Mouse (Mus musculus) hindbrain, embryonic 11.5 days (tissue): ENCODE measurements at regions not wholly inside any gene's neighbourhood (a gene's known extent, or its start where the extent isn't known, plus 50 kb on each side); places are given as distances from the start of the nearest gene placed in this dataset.

Source experiments
- ATAC-seq: fragments of 200-750 bp; cut with Nextera tagmentation; 2 replicates; pipeline ENCODE4 v1.8.0; 2017; ENCODE audit warnings: mild to moderate bottlenecking, moderate TSS enrichment, moderate library complexity; ENCODE audit not compliant: low FRiP score
- DNase-seq: peaks from one replicate; pipeline ENCODE4 v3.0.0-alpha.2; 2015; ENCODE audit warnings: low spot score
- H3K27ac ChIP-seq: fragments of 300-500 bp; sonication (generic); 2 replicates; pipeline ENCODE4 v1.5.1; 2014; ENCODE audit warnings: mild to moderate bottlenecking, low read depth, low read length
- H3K27me3 ChIP-seq: fragments of 300-500 bp; sonication (generic); 2 replicates; pipeline ENCODE4 v1.6.1; 2014; ENCODE audit warnings: mild to moderate bottlenecking, low read length, moderate library complexity, mixed read lengths; ENCODE audit not compliant: control insufficient read depth, insufficient read depth
- H3K36me3 ChIP-seq: fragments of 300-500 bp; sonication (generic); 2 replicates; pipeline ENCODE4 v1.6.1; 2014; ENCODE audit warnings: mild to moderate bottlenecking, low read length, moderate library complexity, mixed read lengths; ENCODE audit not compliant: control insufficient read depth, insufficient read depth
- H3K4me1 ChIP-seq: fragments of 300-500 bp; sonication (generic); replicated peaks from 2 replicates; pipeline ENCODE4 v1.6.1; 2014; ENCODE audit warnings: low read length, mixed read lengths; ENCODE audit not compliant: control insufficient read depth, insufficient read depth
- H3K4me2 ChIP-seq: fragments of 300-500 bp; sonication (generic); replicated peaks from 2 replicates; pipeline ENCODE4 v1.6.1; 2014; ENCODE audit warnings: mild to moderate bottlenecking, low read depth, low read length
- H3K4me3 ChIP-seq: fragments of 300-500 bp; sonication (generic); 2 replicates; pipeline ENCODE4 v1.5.1; 2014; ENCODE audit warnings: low read depth, low read length
- H3K9ac ChIP-seq: fragments of 300-500 bp; sonication (generic); 2 replicates; pipeline ENCODE4 v1.6.1; 2014; ENCODE audit warnings: low read depth, low read length
- H3K9me3 ChIP-seq: fragments of 300-500 bp; sonication (generic); 2 replicates; pipeline ENCODE4 v1.6.1; 2016; ENCODE audit warnings: low read length; ENCODE audit not compliant: control insufficient read depth
- WGBS: fragments of 180-500 bp; shearing (Covaris S2); extraction: QIAGEN DNeasy Blood & Tissue Kit; methylation state at CpG from one replicate; pipeline ENCODE4 v1.1.7; 2014; 5-methylcytosine and 5-hydroxymethylcytosine counted together

DNA sequence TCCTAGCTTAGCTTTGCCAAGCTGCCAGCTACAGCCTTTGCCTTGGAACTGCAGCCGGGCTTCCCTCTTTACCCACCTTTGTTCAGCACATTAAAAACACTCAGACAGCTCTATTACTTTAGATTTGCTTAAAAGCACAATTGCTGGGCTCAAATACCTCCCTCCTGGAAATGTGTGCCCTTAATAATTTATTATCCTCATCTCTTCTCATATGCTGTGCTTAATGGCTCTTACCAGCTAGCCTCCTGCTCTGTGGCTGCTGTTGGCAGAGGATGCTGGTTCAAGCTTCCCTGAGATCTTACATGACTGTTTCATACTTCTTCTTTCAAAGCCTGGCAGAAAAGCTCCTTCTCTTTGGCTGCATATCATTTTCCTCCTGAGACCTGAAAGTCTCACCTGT, 378.1 kb upstream of the Cdh19 start:
- WGBS = 79% methylated on average over 1 of the region's 1 CpGs
- H3K4me1 ChIP-seq = no peaks in the 10 kb centered on the region
- no peaks in the 10 kb centered on the region for H3K9me3 ChIP-seq
- no peak overlapping the region for H3K4me3 ChIP-seq
- H3K4me2 ChIP-seq = no peak overlapping the region
- H3K27ac ChIP-seq = no peak overlapping the region
- no peaks in the 10 kb centered on the region for H3K36me3 ChIP-seq
- no peak overlapping the region for H3K9ac ChIP-seq
- DNase-seq = no peak
- H3K27me3 ChIP-seq = no peaks in the 10 kb centered on the region
- no peak for ATAC-seq

DNA sequence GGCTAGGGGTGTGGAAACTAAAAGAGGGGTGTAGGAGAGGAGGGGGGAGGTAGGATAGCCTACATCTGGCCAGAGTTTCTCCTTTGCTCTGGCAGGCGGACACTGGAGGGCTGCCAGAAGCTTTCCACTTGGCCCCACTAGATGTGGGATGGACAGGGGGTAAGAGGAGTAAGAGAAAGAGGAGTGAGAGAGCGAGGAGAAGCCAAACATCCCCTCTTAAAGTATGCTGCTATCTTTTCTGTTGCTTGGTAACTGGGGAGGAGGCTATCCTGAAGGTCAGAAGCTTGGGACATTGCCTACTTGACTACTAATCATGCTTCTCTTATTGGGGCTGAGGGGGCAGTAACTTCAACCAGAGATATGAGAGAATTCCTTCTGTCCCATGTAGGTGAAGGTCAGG, 360.5 kb upstream of the Cdh19 start:
- no peak for DNase-seq
- no peak overlapping the region for H3K9ac ChIP-seq
- no peaks in the 10 kb centered on the region for H3K27me3 ChIP-seq
- H3K4me1 ChIP-seq = no peaks in the 10 kb centered on the region
- no peak overlapping the region for H3K4me2 ChIP-seq
- no peak overlapping the region for H3K4me3 ChIP-seq
- ATAC-seq = no peak
- no peaks in the 10 kb centered on the region for H3K9me3 ChIP-seq
- H3K27ac ChIP-seq = no peak overlapping the region
- 72% methylated on average over 2 of the region's 2 CpGs for WGBS
- no peaks in the 10 kb centered on the region for H3K36me3 ChIP-seq

DNA sequence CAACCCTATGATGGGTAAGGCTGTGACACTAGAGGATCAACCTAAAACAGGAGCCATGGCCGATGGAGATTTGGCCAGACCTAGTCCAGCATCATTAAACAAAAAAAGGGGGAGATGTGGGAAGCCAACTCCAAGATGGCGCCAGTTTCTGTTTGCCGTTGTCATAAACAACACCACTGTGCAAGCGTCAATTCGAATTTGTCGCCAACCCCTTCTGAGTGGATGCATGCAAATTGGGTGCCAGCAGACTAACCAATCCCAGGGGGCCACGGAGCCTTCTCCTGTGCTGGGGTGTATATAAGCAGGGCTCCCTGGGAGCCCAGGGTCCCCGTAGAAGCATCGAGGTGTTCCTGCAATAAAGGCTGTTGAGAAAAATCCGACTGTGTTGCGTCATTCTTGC, 324.9 kb upstream of the Cdh19 start:
- H3K4me3 ChIP-seq = no peak overlapping the region
- ATAC-seq = no peak
- H3K9ac ChIP-seq = no peak overlapping the region
- no peaks in the 10 kb centered on the region for H3K4me1 ChIP-seq
- H3K27me3 ChIP-seq = no peaks in the 10 kb centered on the region
- WGBS = 93% methylated on average over 11 of the region's 11 CpGs
- no peak overlapping the region for H3K27ac ChIP-seq
- no peak overlapping the region for H3K4me2 ChIP-seq
- no peak for DNase-seq
- H3K9me3 ChIP-seq = no peaks in the 10 kb centered on the region
- no peaks in the 10 kb centered on the region for H3K36me3 ChIP-seq

DNA sequence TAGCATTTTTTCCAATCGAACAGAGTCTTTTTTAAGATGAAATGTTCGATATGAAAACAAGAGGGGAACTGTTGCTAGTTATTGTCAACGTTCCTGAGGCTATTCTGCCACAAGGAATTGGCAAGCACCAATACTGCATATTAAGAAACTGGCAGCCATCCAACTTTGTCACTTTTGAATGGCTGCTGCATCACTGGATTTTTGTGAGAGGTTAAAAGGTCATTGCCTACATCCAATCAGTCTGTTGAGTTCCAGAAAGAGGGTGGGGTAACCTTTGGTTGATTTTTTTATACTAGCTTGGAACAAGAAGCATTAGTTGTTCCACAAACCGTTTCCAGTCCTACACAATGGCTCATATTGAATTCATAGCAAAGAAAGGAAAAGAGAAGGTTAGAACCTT, 309.0 kb upstream of the Cdh19 start:
- DNase-seq (no peak), ATAC-seq (no peak)
- 75% methylated on average over 4 of the region's 4 CpGs for WGBS
- H3K27me3 ChIP-seq = no peaks in the 10 kb centered on the region
- H3K9ac ChIP-seq = no peak overlapping the region
- H3K4me1 ChIP-seq = no peaks in the 10 kb centered on the region
- no peak overlapping the region for H3K4me3 ChIP-seq
- no peak overlapping the region for H3K27ac ChIP-seq
- H3K36me3 ChIP-seq = no peaks in the 10 kb centered on the region
- H3K4me2 ChIP-seq = no peak overlapping the region
- no peaks in the 10 kb centered on the region for H3K9me3 ChIP-seq

DNA sequence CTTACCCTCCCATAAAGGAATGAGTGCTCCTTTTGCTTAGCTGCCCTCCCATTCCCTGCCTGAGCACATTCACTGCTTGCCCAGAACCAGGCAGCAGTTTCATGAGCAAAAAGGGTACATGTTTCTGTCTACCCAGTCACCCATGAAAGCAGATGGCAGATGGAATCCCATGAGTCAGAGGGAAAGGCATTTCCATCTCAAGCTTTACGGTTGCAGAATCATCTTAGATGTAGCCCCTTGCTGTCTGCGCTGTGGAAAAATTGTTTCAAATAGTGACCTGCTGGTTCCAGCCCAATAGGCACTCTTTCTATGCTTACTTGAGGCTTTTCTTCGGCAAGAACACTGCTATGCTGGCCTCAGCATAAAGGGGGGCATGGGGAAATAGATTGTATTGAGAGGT, 308.5 kb upstream of the Cdh19 start:
- H3K4me3 ChIP-seq = no peak overlapping the region
- H3K27ac ChIP-seq = no peak overlapping the region
- no peaks in the 10 kb centered on the region for H3K4me1 ChIP-seq
- no peaks in the 10 kb centered on the region for H3K36me3 ChIP-seq
- no peak overlapping the region for H3K9ac ChIP-seq
- no peak overlapping the region for H3K4me2 ChIP-seq
- DNase-seq = no peak
- no peaks in the 10 kb centered on the region for H3K9me3 ChIP-seq
- WGBS = 79% methylated on average over 3 of the region's 3 CpGs
- H3K27me3 ChIP-seq = no peaks in the 10 kb centered on the region
- no peak for ATAC-seq

DNA sequence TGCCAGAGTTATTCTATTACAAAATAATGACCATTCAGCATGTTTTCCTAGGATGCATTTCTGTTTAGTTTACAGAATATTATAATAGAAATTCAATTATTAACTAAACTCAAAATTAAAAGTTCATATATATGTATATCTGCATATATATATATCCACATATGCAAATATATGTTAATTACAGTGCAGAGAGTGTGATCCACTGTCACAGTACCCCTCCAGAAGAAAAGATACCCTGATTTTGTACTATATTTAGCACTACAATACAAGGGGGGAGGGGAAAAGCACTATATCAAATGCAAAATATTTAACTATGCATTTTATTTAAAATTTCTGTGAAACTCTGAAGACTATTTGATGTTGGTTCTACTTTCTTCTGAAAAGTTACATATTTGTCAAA, 265.4 kb upstream of the Cdh19 start:
- Histone ChIP-seq H3K4me1 (no peaks in the 10 kb centered on the region), H3K4me2 (no peak overlapping the region), H3K36me3 (no peaks in the 10 kb centered on the region), H3K4me3 (no peak overlapping the region), H3K27ac (no peak overlapping the region), H3K9ac (no peak overlapping the region), H3K9me3 (no peaks in the 10 kb centered on the region), H3K27me3 (no peaks in the 10 kb centered on the region)
- DNase-seq = no peak
- no peak; the same call in 1 of the 2 replicates for ATAC-seq

DNA sequence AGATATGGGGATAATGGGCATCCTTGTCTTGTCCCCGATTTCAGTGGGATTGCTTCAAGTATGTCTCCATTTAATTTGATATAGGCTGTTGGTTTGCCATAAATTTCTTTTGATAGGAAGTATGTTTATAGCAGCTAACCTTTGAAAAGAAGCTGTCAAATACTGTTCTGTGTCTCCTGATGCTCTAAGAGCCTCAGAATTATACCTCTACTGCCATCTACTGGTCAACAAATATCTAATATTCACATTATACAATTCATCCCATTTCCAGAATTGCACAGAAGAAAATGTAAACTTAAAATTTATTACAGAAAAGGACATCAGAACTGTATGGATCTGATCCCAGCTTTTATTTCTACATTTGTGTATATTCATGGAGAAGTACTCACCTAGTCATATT, 265.0 kb upstream of the Cdh19 start:
- H3K27me3 ChIP-seq = no peaks in the 10 kb centered on the region
- H3K4me1 ChIP-seq = no peaks in the 10 kb centered on the region
- ATAC-seq = peak; percentile 79
- H3K36me3 ChIP-seq = no peaks in the 10 kb centered on the region
- DNase-seq = peak; percentile 37
- H3K4me3 ChIP-seq = no peak overlapping the region
- no peak overlapping the region for H3K4me2 ChIP-seq
- no peak overlapping the region for H3K9ac ChIP-seq
- 82% methylated on average over 1 of the region's 1 CpGs for WGBS
- H3K27ac ChIP-seq = no peak overlapping the region
- no peaks in the 10 kb centered on the region for H3K9me3 ChIP-seq
